Mouse (Mus musculus) stomach, embryonic 16.5 days (tissue): ENCODE results near the gene Sh3gl2. TPM values are rescaled to one million over a fixed set of nuclear protein-coding genes. Genes with fewer than 3 reads are reported as not detected.

Source experiments
- ATAC-seq: fragments of 200-750 bp; cut with Nextera tagmentation; 2 replicates; pipeline ENCODE4 v1.8.0; 2017; ENCODE audit warnings: moderate number of reproducible peaks, moderate TSS enrichment; ENCODE audit not compliant: insufficient read depth, low FRiP score
- H3K27ac ChIP-seq: fragments of 300-500 bp; sonication (generic); 2 replicates; pipeline ENCODE4 v1.5.1; 2014; ENCODE audit warnings: low read length
- H3K27me3 ChIP-seq: fragments of 300-500 bp; sonication (generic); 2 replicates; pipeline ENCODE4 v1.6.1; 2014; ENCODE audit warnings: low read length, control low read depth, mixed read lengths; ENCODE audit not compliant: control insufficient read depth, insufficient read depth
- H3K36me3 ChIP-seq: fragments of 300-500 bp; sonication (generic); 2 replicates; pipeline ENCODE4 v1.6.1; 2014; ENCODE audit warnings: low read length; ENCODE audit not compliant: control insufficient read depth, insufficient read depth
- H3K4me1 ChIP-seq: fragments of 300-500 bp; sonication (generic); 2 replicates; pipeline ENCODE4 v1.6.1; 2014; ENCODE audit warnings: low read length, control low read depth, mixed read lengths; ENCODE audit not compliant: control insufficient read depth, insufficient read depth
- H3K4me2 ChIP-seq: fragments of 300-500 bp; sonication (generic); 2 replicates; pipeline ENCODE4 v1.6.1; 2014; ENCODE audit warnings: low read depth, low read length, mixed read lengths
- H3K4me3 ChIP-seq: fragments of 300-500 bp; sonication (generic); replicated peaks from 2 replicates; pipeline ENCODE4 v1.5.1; 2014; ENCODE audit warnings: mild to moderate bottlenecking, low read length
- H3K9ac ChIP-seq: fragments of 300-500 bp; sonication (generic); 2 replicates; pipeline ENCODE4 v1.6.1; 2014; ENCODE audit warnings: low read length
- H3K9me3 ChIP-seq: fragments of 300-500 bp; sonication (generic); replicated peaks from 2 replicates; pipeline ENCODE4 v1.6.1; 2016; ENCODE audit warnings: low read length, control low read depth; ENCODE audit not compliant: control insufficient read depth
- WGBS: fragments of 180-500 bp; shearing (Covaris S2); extraction: QIAGEN DNeasy Blood & Tissue Kit; methylation state at CpG from one replicate; pipeline ENCODE4 v1.1.7; 2014; 5-methylcytosine and 5-hydroxymethylcytosine counted together
- polyA plus RNA-seq: library from polyadenylated mRNA; unstranded; fragments of >200 nt; fragmentation: Nextera tagmentation; extraction: Ambion mirVana; gene quantifications from 2 replicates; pipeline ENCODE4 v1.2.1, GENCODE M21; 2015

Gene Sh3gl2
- 11.4 and 16.7 TPM in 2 replicates for polyA plus RNA-seq

DNA sequence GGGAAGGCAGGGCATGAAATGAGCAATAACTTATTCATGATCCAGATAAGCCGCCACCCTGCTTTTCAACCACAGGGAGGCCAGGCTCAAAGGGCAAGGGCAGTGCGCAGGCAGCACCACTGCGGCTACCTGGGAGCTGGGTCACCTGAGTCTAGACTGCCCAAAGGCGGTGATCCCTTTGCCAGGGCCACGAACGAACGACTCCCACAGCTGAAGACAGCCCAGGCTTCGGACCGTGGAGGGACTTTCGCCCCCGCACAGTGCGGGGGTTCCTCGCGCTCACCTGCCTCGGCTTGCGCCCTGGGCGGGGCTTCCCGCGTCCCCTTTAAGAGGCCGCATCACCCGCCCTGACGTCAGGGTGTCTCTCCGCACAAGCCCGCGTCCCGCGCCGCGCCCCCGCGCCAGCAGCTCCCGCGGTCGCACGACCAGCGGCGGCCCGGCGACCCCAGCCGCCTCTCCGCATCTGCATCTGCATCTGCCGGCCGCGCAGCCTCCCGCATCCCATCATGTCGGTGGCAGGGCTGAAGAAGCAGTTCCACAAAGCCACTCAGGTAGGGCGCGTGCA, at the start of gene Sh3gl2:
TSS of gene Sh3gl2 (plus strand) at position 56 of the 565 bp plus-strand sequence.
- Histone ChIP-seq H3K27ac (no peak within 1 kb of the TSS; the same call in 1 of the 2 replicates), H3K4me1 (no peaks in the 10 kb centered on the region), H3K4me3 (peak within 1 kb of the TSS; percentile 74), H3K9me3 (no peaks in the 10 kb centered on the region), H3K36me3 (no peaks in the 10 kb centered on the region), H3K9ac (peak within 1 kb of the TSS; percentile 79), H3K27me3 (peaks cover 22% of the 10 kb centered on the region), H3K4me2 (peak within 1 kb of the TSS; percentile 96)
- WGBS, result under 1% methylated on average over 48 of the region's 48 CpGs
- peak; percentile 87 for ATAC-seq

DNA sequence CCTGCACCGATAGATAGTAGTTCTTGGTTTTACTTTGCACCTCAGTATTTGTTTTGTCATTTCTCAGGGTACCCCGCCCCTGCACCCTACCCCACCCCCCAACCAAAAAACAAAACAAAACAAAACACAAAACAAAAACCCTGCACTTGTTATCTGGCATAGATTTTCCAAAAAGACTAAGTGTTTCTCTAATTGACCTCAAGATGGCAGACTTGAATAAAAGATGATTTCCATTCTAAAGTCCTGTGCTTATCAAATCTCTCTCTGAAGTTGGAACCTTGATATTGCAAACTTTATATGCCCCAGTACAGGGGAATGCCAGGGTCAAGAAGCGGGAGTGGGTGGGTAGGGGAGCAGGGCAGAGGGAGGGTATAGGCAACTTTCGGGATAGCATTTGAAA, 43.8 kb upstream of the Sh3gl2 start:
- H3K27ac ChIP-seq, result no peak overlapping the region
- WGBS, result 57% methylated on average over 4 of the region's 4 CpGs
- no peaks in the 10 kb centered on the region for H3K36me3 ChIP-seq
- H3K4me2 ChIP-seq, result no peak overlapping the region
- H3K9ac ChIP-seq, result no peak overlapping the region
- no peaks in the 10 kb centered on the region for H3K9me3 ChIP-seq
- no peak for ATAC-seq
- H3K4me3 ChIP-seq, result no peak overlapping the region
- no peaks in the 10 kb centered on the region for H3K27me3 ChIP-seq
- H3K4me1 ChIP-seq, result no peaks in the 10 kb centered on the region

GRCm38 (mm10) chr4:85162468-85163312, 42.2 kb upstream of the Sh3gl2 start:
- H3K4me2 ChIP-seq, result peak overlapping the region; percentile 41
- 28% methylated on average over 27 of the region's 27 CpGs for WGBS
- ATAC-seq, result peak; percentile 62; the same call in 1 of the 2 replicates

DNA sequence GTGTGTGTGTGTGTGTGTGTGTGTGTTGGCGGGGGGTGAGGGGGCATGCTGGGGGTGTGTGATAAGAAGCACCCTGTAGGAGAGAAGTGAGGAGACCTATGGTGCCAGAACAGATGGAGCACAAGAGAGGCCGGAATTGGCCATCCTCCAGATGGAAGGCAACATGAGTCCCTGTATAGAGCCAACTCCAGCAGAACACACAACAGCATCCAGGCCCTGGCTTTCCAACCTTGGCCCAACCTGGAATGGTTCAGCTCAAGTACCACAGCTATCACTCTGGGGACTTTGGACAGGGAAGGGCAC, 41.7 kb upstream of the Sh3gl2 start:
- Histone ChIP-seq H3K36me3 (no peaks in the 10 kb centered on the region), H3K27me3 (no peaks in the 10 kb centered on the region), H3K9me3 (no peaks in the 10 kb centered on the region), H3K9ac (no peak overlapping the region), H3K27ac (no peak overlapping the region), H3K4me2 (no peak overlapping the region), H3K4me1 (no peaks in the 10 kb centered on the region), H3K4me3 (no peak overlapping the region)
- ATAC-seq, result no peak
- WGBS, result 80% methylated on average over 2 of the region's 2 CpGs

More at GRCm38 (mm10) chr4:85162468-85163312, 42.2 kb upstream of the Sh3gl2 start:
- Histone ChIP-seq H3K27me3 (no peaks in the 10 kb centered on the region), H3K36me3 (no peaks in the 10 kb centered on the region), H3K4me1 (no peaks in the 10 kb centered on the region), H3K4me3 (no peak overlapping the region), H3K9ac (peak overlapping the region; percentile 40; the same call in 1 of the 2 replicates), H3K9me3 (no peaks in the 10 kb centered on the region), H3K27ac (no peak overlapping the region)

GRCm38 (mm10) chr4:85168001-85168400, 36.9 kb upstream of the Sh3gl2 start:
- Histone ChIP-seq H3K4me1 (no peaks in the 10 kb centered on the region), H3K27ac (no peak overlapping the region), H3K4me3 (no peak overlapping the region), H3K27me3 (no peaks in the 10 kb centered on the region), H3K36me3 (no peaks in the 10 kb centered on the region), H3K4me2 (no peak overlapping the region), H3K9me3 (no peaks in the 10 kb centered on the region), H3K9ac (no peak overlapping the region)
- 95% methylated on average over 12 of the region's 12 CpGs for WGBS
- ATAC-seq, result no peak

GRCm38 (mm10) chr4:85175466-85175865, 29.5 kb upstream of the Sh3gl2 start:
- ATAC-seq, result no peak
- Histone ChIP-seq H3K27me3 (no peaks in the 10 kb centered on the region), H3K27ac (no peak overlapping the region), H3K4me1 (no peaks in the 10 kb centered on the region), H3K9me3 (no peaks in the 10 kb centered on the region), H3K36me3 (no peaks in the 10 kb centered on the region), H3K9ac (no peak overlapping the region), H3K4me3 (no peak overlapping the region), H3K4me2 (no peak overlapping the region)
- 84% methylated on average over 4 of the region's 4 CpGs for WGBS

DNA sequence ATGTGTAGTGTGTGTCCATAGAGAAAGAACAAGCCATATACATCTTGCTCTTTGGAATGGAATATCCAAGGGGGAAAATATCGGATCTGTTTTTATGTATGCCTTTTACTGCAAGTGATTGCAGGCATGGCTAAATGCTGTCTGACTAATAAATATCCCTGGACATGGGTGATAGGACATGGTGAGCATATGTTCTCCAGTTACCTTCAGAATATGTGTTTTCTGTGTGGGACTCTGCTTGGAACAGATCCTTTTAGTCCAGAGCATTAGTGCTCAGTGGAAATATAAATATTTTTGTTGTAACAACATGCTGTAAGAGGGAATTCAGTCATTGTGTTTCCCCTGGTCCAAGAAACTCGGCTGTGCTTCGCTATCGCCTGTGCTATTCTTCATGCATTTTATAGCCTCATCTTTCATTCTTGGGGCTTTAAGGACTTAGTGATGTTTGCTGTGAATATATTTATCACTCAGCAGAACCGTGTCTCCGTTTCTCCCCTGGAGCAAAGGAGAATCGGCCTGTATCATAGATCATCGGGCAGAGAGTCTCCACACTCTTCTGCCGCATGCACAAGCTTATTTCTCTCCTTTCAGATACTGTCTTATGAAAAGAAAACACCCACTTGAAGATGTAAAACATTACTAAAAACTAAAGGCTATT, 26.4 kb upstream of the Sh3gl2 start:
- H3K27ac ChIP-seq, result no peak overlapping the region
- no peak overlapping the region for H3K9ac ChIP-seq
- no peaks in the 10 kb centered on the region for H3K36me3 ChIP-seq
- no peaks in the 10 kb centered on the region for H3K4me1 ChIP-seq
- no peaks in the 10 kb centered on the region for H3K27me3 ChIP-seq
- no peak for ATAC-seq
- WGBS, result 43% methylated on average over 9 of the region's 9 CpGs
- no peak overlapping the region for H3K4me3 ChIP-seq
- no peak overlapping the region for H3K4me2 ChIP-seq
- no peaks in the 10 kb centered on the region for H3K9me3 ChIP-seq

DNA sequence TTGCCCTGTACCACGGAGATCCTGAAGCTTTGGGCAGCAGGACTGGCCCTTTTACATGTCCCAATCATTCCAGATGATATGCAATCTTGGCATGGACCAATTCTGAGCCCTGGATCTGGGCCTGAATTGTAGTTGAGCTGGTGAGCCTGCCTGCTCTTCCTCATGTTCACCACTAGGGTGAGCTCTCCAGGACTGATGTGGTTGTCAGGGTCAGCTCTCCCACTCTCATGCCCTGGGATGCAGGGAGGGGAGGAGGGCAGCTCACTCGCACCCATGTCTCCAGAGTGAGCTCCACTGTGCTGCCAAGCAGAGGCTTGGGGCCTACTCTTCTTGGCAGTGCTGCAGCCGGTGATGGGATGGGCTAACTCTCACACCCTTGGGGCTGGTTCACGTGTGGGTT, 18.9 kb upstream of the Sh3gl2 start:
- Histone ChIP-seq H3K27ac (no peak overlapping the region), H3K4me3 (no peak overlapping the region), H3K9ac (no peak overlapping the region), H3K27me3 (no peaks in the 10 kb centered on the region), H3K9me3 (no peaks in the 10 kb centered on the region), H3K36me3 (no peaks in the 10 kb centered on the region), H3K4me2 (no peak overlapping the region), H3K4me1 (no peaks in the 10 kb centered on the region)
- WGBS, result 62% methylated on average over 4 of the region's 4 CpGs
- ATAC-seq, result no peak

DNA sequence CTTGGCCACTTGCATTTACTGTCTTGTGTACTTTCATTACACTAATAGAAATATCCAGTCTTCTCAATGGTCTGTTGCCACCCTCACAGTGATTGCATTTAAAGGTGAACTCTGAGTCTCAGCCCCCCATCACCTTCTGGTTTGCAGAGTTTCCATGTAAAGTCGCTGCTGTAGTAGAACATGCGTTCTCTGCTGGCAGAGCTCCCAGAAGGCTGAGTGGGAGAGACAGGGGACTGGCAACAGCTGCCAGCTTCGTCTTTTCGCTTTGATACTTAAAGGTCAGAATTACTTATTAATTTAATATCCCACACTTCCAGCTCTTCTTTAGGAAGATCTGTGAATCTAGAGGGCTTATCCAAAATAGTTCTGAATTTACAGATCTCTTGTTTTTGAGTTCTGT, 8.7 kb upstream of the Sh3gl2 start:
- no peaks in the 10 kb centered on the region for H3K36me3 ChIP-seq
- no peak for ATAC-seq

More for the DNA sequence above, 8.7 kb upstream of the Sh3gl2 start:
- no peak overlapping the region for H3K9ac ChIP-seq
- no peak overlapping the region for H3K27ac ChIP-seq
- no peak overlapping the region for H3K4me3 ChIP-seq
- no peaks in the 10 kb centered on the region for H3K9me3 ChIP-seq
- no peaks in the 10 kb centered on the region; the same call in 1 of the 2 replicates for H3K27me3 ChIP-seq
- WGBS, result 38% methylated on average over 4 of the region's 4 CpGs
- no peak overlapping the region for H3K4me2 ChIP-seq
- no peaks in the 10 kb centered on the region for H3K4me1 ChIP-seq
